Mouse (Mus musculus): ENCODE data around the gene Vsig8.

DNA sequence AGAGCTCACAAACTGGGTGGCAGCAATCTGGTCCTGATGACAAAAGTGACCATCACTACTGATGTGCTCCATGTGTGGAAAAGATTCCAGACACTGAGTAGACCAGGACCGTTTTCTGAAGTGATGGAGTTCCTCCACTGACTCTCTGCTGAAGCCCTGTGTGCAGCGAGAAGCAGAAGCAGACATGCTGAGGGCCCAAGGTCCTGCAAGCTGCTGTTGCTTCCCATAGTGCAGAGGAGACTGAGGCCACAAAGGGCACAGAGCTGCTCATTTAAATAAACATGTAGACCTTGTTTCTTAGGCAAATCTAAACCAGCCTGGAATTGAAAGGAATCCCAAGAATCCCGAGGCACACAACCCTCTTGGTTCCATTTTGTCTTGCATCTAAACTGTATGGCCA lies 37.6 kb downstream of the Vsig8 start:
- TF ChIP-seq POLR2A (IDR thresholded peaks at IDR 0.05; ENCODE audit: borderline replicate concordance, extremely low read depth, low read depth, low read length) (no peak), CTCF (IDR thresholded peaks at IDR 0.05; ENCODE audit: insufficient read depth, low read length) (no peak)
